ENCODE assay signal across 14 mouse cellular contexts in the genomic region with DNA sequence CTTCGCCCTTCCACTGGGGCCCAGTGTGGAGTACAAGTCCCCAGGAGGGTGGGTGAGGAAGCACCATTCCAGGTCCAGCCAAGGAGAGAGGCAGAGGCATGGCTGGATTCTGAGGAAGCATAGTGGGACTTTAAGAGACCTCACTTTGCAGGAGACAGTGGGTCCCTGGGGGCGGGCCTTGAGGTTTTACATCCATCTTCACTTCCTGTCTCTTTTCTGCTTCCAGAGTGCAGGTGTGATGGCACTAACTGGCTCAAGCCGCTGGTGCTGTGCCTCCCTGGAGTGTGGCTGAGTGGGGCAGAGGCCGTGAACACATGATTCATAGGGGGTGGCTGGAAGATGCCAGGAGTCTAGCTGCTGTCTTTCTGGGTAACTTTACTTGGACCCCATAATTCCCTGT. TPM values are rescaled to one million over a fixed set of nuclear protein-coding genes. Genes with fewer than 3 reads are reported as not detected.
"Had no signal": no experiment of that assay in that cellular context is flagged by ENCODE, and none has a peak within 500 bp of the region (broad histone marks: within the 10 kb centered on the region; RNA-seq: fewer than 3 reads in every experiment).

No protein-coding gene starts in this region.

- H3K27me3 ChIP-seq: liver, embryonic 12.5 days; midbrain, embryonic 15.5 days; neural tube, embryonic 12.5 days; stomach, embryonic 15.5 days had no signal

- H3K9me3 ChIP-seq: liver, embryonic 12.5 days; midbrain, embryonic 10.5 days; midbrain, embryonic 12.5 days; midbrain, embryonic 15.5 days; neural tube, embryonic 12.5 days; stomach, embryonic 15.5 days had no signal

- H3K9ac ChIP-seq: liver, embryonic 12.5 days; liver, embryonic 14.5 days; lung, embryonic 14.5 days; midbrain, embryonic 12.5 days; midbrain, embryonic 15.5 days; neural tube, embryonic 12.5 days; stomach, embryonic 15.5 days had no signal

- DNase-seq: lung, adult 18-20 months; lung, embryonic 14.5 days; lung, postnatal 10 days; lung, postnatal 4 days; right cerebral cortex, postnatal 14 days had no signal

- ATAC-seq: liver, embryonic 12.5 days; midbrain, embryonic 15.5 days had no signal

- H3K4me3 ChIP-seq: liver, embryonic 12.5 days; midbrain, embryonic 10.5 days; midbrain, embryonic 12.5 days; midbrain, embryonic 15.5 days; neural tube, embryonic 12.5 days; stomach, embryonic 15.5 days had no signal

- H3K27ac ChIP-seq: liver, embryonic 12.5 days; liver, embryonic 14.5 days; midbrain, embryonic 10.5 days; midbrain, embryonic 12.5 days; midbrain, embryonic 15.5 days; neural tube, embryonic 12.5 days; stomach, embryonic 15.5 days; stomach, postnatal 0 days had no signal

- H3K4me1 ChIP-seq: stomach, embryonic 15.5 days had no signal

- H3K36me3 ChIP-seq: liver, embryonic 12.5 days; midbrain, embryonic 10.5 days; midbrain, embryonic 12.5 days; midbrain, embryonic 15.5 days; neural tube, embryonic 12.5 days; stomach, embryonic 15.5 days had no signal

- H3K4me2 ChIP-seq: liver, embryonic 12.5 days; lung, embryonic 14.5 days; midbrain, embryonic 12.5 days; midbrain, embryonic 15.5 days; neural tube, embryonic 12.5 days; stomach, embryonic 15.5 days had no signal

RNA-seq across cellular contexts. Expression of a gene that starts 54.9 kb away (rescaled TPM):
- polyA plus RNA-seq: midbrain, embryonic 10.5 days; neural tube, embryonic 12.5 days had no signal

RNA-seq across cellular contexts. Expression of a gene that starts 58.3 kb away (rescaled TPM):
- polyA plus RNA-seq: testis, adult 2 months had no signal
